Mouse (Mus musculus): ENCODE results near the gene Tmprss11e. TPM values are rescaled to one million over a fixed set of nuclear protein-coding genes. Genes with fewer than 3 reads are reported as not detected.

The Tmprss11e gene
- total RNA-seq, 2 experiments from 2014 or later, result not detected

GRCm38 (mm10) chr5:86730587-86730986, 15.0 kb downstream of the Tmprss11e start:
- DNase-seq, result no peak
- TF ChIP-seq CTCF (IDR thresholded peaks at IDR 0.05), result no peak
- Histone ChIP-seq H3K4me3 (no peak overlapping the region), H3K27ac (no peak overlapping the region)
- intact Hi-C loops (cut with DNase I), result no loop called here

DNA sequence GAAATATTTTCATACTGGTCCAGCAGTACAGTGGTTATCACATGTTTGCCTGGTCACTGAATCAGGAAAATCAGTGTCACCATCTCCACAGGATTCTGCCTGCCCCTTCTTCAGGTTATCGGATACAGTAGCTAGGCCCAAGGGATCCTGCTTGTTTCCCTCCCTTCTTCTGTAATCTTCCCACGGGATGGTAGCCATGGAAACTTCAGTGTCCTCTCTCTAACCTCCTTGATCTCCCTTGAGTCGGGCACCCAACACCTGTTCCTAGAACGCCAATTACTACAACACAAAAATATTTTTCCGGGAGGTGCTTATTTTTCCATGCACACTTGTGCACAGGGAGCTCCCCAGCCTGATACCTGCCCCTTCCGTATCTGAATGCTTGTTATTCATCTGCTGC, 17.0 kb downstream of the Tmprss11e start:
- intact Hi-C loops (cut with DNase I), result no loop called here
- Histone ChIP-seq H3K27ac (no peak overlapping the region), H3K4me3 (no peak overlapping the region)
- no peak for DNase-seq
- no peak for TF ChIP-seq CTCF (IDR thresholded peaks at IDR 0.05)

DNA sequence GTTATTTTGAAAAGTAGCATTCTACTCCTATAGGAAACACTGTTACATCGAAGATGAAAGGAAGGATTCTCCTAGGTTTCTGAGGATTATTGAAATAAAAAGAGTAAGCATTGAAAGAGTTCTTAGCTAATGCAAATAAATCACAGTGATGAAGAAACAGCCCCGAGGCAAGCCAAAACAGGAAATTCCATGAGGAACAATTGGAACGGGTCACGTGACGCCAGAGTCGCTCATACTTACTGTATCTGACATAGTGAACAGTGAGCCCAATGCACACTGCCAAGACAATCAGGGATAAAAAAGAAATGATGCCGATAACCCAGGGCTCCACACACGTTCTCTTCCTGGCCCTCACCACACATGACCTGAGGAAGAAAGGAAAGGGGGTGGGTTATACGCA, 18.6 kb downstream of the Tmprss11e start:
- intact Hi-C loops (cut with DNase I), result no loop called here
- no peak for DNase-seq
- no peak overlapping the region for H3K4me3 ChIP-seq
- TF ChIP-seq CTCF (IDR thresholded peaks at IDR 0.05), result no peak
- no peak overlapping the region for H3K27ac ChIP-seq

GRCm38 (mm10) chr5:86725021-86725420, 20.6 kb downstream of the Tmprss11e start:
- TF ChIP-seq CTCF (IDR thresholded peaks at IDR 0.05), result no peak
- intact Hi-C loops (cut with DNase I), result no loop called here
- no peak for DNase-seq
- H3K27ac ChIP-seq, result no peak overlapping the region
- H3K4me3 ChIP-seq, result no peak overlapping the region

DNA sequence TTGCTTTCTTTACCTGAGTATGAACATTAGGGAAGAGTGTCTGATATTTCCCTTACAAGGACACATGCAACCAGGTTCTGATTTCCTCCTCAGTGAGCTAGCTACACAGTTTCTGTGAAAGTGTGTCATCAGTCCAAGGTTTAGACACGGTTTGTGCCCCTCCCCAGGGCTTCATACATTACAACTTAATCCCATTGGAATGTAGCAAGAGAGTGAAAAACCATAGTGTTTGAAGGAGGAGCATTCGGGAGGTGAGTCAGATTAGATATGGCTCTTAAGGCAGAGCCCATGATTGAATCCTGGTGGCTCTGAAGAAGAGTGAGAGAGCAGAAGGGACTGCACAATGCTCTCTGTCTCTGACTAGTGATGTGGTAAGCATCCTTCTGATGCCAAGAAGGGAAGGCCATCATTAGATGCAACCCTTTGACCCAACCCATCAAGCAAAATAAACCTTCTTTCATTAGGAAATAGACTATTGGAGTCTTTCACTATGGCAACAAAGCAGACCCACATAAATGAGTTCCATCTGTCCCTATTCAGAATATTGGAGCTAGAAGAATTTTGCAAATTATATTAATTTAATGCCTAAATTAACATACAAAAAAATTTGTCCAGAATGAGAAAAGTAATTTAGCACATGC, 22.7 kb downstream of the Tmprss11e start:
- H3K4me3 ChIP-seq, result no peak overlapping the region
- no peak for TF ChIP-seq CTCF (IDR thresholded peaks at IDR 0.05)
- H3K27ac ChIP-seq, result no peak overlapping the region
- DNase-seq, result no peak
- intact Hi-C loops (cut with DNase I), result no loop called here

DNA sequence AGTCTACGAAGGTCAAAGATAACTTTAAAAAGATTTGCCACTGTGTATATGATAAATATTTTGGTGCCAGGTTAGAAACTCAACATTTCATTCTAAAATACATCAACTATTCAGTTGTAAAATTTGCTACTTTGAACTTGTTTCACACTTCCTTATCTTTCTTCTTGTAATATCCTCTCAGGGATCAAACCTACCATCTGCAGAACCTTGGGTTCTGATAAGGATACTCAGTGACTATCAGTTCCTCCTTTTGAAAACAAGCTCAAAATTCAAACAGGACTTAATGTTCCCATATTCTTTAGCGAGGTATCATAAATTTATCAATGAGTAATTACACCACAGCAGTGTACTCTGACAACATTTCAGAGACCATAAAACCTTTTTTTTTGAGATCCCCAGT, 30.6 kb downstream of the Tmprss11e start:
- no peak for DNase-seq
- intact Hi-C loops (cut with DNase I), result no loop called here
- Histone ChIP-seq H3K27ac (no peak overlapping the region), H3K4me3 (no peak overlapping the region)
- no peak for TF ChIP-seq CTCF (IDR thresholded peaks at IDR 0.05)

DNA sequence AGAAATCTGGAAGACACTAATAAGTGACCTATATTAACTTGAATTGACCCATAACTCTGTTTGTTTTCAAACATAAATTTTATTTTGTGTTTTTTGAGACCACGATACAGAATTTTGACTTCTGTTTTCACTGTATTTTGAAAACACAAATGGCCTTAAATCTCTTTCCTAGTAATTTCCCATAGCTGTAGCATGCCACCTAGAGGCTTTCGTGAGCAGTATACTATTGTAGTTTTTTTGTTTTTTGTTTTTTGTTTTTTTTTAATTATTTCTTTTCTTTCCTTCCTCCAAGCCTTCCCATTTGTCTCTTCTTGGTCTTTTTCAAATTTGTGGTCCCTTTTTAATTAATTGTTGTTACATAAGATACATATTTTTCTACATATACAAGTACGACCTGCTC, 40.7 kb downstream of the Tmprss11e start:
- TF ChIP-seq CTCF (IDR thresholded peaks at IDR 0.05), result no peak
- intact Hi-C loops (cut with DNase I), result no loop called here

GRCm38 (mm10) chr5:86684667-86685066, 60.9 kb downstream of the Tmprss11e start:
- Histone ChIP-seq H3K27ac (no peak overlapping the region), H3K4me3 (no peak overlapping the region)
- intact Hi-C loops (cut with DNase I), result no loop called here
- TF ChIP-seq CTCF (IDR thresholded peaks at IDR 0.05), result peak; percentile 56
- peak; percentile 38 for DNase-seq

More for the DNA sequence above, 40.7 kb downstream of the Tmprss11e start:
- Histone ChIP-seq H3K4me3 (no peak overlapping the region), H3K27ac (no peak overlapping the region)
- DNase-seq, result no peak

DNA sequence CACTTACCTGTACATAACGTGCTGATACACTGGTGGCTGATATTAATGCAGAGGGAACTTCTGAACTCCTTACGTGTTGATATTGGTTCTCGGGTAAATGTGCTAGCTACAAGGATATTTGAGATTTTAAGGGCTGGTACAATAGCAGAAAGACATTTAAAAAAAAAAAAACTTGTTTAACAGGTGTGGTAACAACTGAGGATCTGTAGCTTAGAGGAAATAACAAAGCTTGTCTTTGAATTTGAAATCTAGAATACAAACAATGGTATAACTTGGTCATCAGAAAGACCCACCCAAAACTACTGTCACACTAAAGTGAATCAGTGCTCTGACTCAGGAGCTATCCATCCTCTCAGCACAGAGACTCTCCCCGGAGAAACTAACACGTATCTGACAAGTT, 69.4 kb downstream of the Tmprss11e start, which contains the start of gene Tmprss11b:
Gene Tmprss11b (minus strand): TSS at position 101 of the 400 bp plus-strand sequence.
- no peak for TF ChIP-seq CTCF (IDR thresholded peaks at IDR 0.05)
- DNase-seq, result no peak
- Histone ChIP-seq H3K4me3 (no peak within 1 kb of the TSS), H3K27ac (no peak within 1 kb of the TSS)
- intact Hi-C loops (cut with DNase I), result no loop called here

Other genes with a start within 250 kb of the Tmprss11e start
- not detected for gene Tmprss11g, start 227.2 kb downstream of the Tmprss11e start, total RNA-seq (2021)
- gene Tmprss11f, start 113.4 kb downstream of the Tmprss11e start, total RNA-seq (2021), result not detected
- not detected for gene Tmprss11b, start 69.5 kb downstream of the Tmprss11e start, total RNA-seq (2021)
- 10 to 100 TPM; 29.1 to 29.2 TPM for gene Ythdc1, start 58.4 kb upstream of the Tmprss11e start, total RNA-seq (2021)
- gene Ugt2b34, start 161.1 kb upstream of the Tmprss11e start, total RNA-seq (2021), result not detected
- not detected for gene Ugt2b1, start 180.7 kb upstream of the Tmprss11e start, total RNA-seq (2021)